Mouse (Mus musculus): ENCODE results near the gene 5830473C10Rik. TPM values are rescaled to one million over a fixed set of nuclear protein-coding genes. Genes with fewer than 3 reads are reported as not detected.
A peak's percentile ranks its signal among the peaks of the same experiment; 100 is the strongest.

Gene 5830473C10Rik
- total RNA-seq (2015) (not detected in 2 replicates), total RNA-seq (2017) (not detected in 2 replicates)

GRCm38 (mm10) chr5:90560743-90561142 lies at the start of gene 5830473C10Rik:
Gene 5830473C10Rik (plus strand): TSS chr5:90561107.
- ATAC-seq (replicated peaks; ENCODE audit: poor library complexity) = no peak

- peak; percentile 52 for ATAC-seq (replicated peaks; ENCODE audit: poor library complexity)
Measured at GRCm38 (mm10) chr5:90512288-90512955, 48.5 kb upstream of the 5830473C10Rik start.

DNA sequence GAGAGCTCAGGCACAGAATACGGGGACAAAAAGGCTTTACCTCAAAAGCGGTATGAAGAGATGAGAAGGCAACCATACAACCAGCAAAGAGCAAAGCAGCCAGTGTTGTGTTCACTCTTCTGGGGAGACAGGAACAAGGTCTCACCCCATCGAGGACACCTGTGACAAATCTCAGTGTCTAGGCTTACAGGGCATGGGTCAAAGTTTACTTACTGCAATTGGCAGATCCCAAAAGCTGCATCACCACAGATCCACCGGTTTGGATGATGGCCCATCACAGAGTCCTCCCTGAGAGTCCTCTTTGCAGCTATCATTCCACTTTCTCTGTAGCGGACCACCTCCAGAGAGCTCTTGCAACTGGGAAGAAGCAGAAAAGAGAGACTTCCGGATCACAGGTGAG lies 45.3 kb upstream of the 5830473C10Rik start:
- ATAC-seq (replicated peaks; ENCODE audit: poor library complexity) = no peak

DNA sequence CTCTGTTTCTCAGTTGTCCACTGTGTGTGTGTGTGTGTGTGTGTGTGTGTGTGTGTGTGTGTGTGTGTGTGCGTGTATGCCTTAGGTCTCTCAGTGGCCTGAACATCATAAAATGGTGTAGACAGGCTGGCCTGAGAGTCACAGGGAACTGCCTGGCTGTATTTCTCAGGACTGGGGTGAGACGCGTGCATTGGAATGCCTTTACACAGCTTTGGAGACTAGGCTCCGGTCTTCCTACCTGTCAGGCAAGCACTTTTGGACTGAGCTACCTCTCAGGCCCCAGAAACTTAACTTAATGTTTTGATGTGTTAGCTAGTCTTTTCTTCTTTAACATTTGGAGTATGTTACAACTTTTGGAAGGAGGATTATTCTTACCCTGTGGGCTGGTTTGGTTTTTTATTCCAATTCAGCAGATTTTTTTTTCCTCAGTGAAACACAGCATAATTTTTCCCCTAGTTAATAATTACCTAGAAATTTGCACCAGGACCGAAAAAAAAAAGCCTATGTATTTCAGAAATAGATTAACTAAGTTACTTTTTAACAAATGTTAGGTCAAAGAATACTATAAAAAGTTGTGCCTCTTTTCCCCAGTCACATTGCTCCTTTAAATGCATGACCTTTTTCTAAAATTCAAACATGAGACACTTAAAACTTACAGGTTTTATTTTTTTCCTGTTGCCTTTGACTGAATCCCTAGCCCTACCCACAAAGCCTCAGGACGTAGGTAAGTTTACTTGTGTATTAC lies 42.4 kb upstream of the 5830473C10Rik start, which contains the start of gene Afm:
TSS of gene Afm (plus strand) at position 577 of the 745 bp plus-strand sequence.
- ATAC-seq (replicated peaks; ENCODE audit: poor library complexity) = no peak

- ATAC-seq (replicated peaks; ENCODE audit: poor library complexity) = no peak
Measured at GRCm38 (mm10) chr5:90551191-90551590, 9.7 kb upstream of the 5830473C10Rik start.

GRCm38 (mm10) chr5:90556052-90556451 lies 4.9 kb upstream of the 5830473C10Rik start:
- ATAC-seq (replicated peaks; ENCODE audit: poor library complexity) = peak; percentile 48

DNA sequence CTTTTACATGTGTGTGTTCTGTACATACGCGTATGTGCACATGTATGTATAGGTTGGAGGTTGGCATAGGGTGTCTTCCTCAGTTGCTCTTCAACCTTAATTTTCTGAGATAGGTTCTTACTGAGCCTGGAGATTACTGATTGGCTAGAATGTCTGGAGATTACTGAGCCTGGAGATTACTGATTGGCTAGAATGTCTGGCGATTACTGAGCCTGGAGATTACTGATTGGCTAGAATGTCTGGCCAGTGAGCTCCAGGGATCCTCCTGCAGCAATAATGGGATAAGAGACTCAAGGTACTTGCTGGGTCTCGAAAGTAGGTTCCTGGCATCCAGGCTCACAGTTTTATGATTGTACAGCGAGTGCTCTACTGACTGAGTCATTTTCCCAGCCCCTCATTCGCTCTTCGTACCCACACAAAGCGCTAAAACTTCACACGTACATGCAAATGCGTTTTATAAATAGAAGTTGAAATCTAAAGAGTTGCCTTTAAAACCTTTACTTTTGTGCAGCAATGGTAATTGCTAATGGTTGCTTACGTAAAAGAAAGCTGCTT lies 891 bp downstream of the 5830473C10Rik start:
- no peak for ATAC-seq (replicated peaks; ENCODE audit: poor library complexity)

DNA sequence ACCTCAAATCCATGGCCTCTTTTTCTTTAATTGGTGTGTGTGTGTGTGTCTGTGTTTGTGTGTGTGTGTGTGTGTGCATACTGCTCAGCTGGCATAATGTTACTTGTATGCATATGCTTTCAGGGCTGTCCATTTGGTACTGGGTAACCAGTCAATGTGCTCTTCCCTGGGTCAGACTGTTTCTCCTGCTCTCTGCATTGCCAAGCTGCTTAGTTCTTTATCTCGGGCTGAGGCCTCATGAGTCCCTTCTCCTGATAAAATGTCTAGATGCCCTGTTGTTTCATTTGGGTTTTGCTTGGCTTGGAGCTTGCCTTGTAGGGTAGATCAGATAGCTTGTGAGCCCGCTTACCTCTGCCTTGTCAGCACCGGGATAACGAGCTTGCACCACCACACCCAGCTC lies 2.0 kb downstream of the 5830473C10Rik start:
- ATAC-seq (replicated peaks; ENCODE audit: poor library complexity) = no peak

- no peak for ATAC-seq (replicated peaks; ENCODE audit: poor library complexity)
Measured at GRCm38 (mm10) chr5:90564161-90564560, 3.3 kb downstream of the 5830473C10Rik start.

- no peak for ATAC-seq (replicated peaks; ENCODE audit: poor library complexity)
Measured at GRCm38 (mm10) chr5:90565205-90565604, 4.3 kb downstream of the 5830473C10Rik start.

DNA sequence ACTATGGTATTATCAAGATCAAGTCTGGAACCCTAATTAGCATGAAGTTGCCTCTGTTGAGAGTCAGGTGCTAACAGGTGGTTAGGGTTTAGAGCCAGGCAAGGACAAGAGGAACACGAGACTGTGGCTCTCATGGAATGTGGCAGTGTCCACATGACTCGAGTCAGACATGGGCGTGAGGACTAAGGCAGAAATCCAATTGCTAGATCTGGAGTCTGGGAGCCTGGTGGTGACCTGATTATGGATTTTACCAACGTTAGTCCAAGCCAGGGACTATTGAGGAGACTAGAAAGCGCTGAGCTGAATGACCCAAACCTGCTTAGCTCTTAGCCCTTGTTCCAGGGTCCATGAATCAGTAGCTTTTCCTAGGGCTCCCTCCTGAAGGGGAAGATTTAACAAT lies 6.9 kb downstream of the 5830473C10Rik start:
- no peak for ATAC-seq (replicated peaks; ENCODE audit: poor library complexity)

- ATAC-seq (replicated peaks; ENCODE audit: poor library complexity) = no peak
Measured at GRCm38 (mm10) chr5:90568338-90568737, 7.4 kb downstream of the 5830473C10Rik start.

GRCm38 (mm10) chr5:90571216-90571615 lies 10.3 kb downstream of the 5830473C10Rik start:
- ATAC-seq (replicated peaks; ENCODE audit: poor library complexity) = no peak

GRCm38 (mm10) chr5:90577751-90578150 lies 16.8 kb downstream of the 5830473C10Rik start:
- ATAC-seq (replicated peaks; ENCODE audit: poor library complexity) = no peak

DNA sequence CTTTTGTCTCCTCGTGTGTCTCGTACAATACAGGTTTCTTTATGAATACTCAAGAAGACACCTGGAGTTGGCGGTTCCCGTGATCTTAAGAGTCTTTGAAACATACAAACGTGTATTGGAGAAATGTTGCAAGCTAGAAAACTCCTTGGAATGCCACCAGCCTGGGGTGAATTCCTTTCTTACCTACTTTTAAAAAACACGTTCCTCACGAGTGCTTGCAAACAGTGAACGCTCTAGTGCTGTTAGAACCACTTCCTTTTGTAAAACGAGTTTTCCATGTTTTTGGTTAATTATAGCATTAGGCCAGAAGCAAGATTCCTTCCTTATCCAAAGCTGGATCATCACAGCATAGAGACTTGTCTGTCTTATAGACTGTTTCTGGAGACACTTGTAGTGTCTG lies 18.6 kb downstream of the 5830473C10Rik start:
- ATAC-seq (replicated peaks; ENCODE audit: poor library complexity) = no peak

DNA sequence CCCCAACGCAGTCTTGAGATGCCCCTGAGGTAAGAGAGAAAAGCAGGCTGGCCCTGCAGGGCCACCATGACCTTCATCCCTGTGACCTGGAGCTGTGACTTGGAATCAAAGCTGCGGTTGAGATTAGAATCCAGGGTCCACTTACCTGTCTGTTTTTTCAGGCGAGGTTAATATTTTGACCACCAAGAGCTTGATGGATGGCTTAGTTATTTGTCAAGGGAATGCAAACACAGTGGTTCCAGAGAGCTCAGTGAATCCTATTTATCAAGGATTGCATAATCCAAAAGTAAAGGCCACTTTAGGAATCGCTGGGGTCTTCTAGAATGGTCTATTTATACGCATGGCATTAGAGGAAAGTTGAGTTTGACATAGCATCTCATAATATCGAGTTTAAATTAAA lies 21.3 kb downstream of the 5830473C10Rik start:
- no peak for ATAC-seq (replicated peaks; ENCODE audit: poor library complexity)

GRCm38 (mm10) chr5:90584799-90585198 lies 23.9 kb downstream of the 5830473C10Rik start:
- peak; percentile 42; the same call in 1 of the 2 replicates for ATAC-seq (replicated peaks; ENCODE audit: poor library complexity)

GRCm38 (mm10) chr5:90586511-90586910 lies 25.6 kb downstream of the 5830473C10Rik start:
- ATAC-seq (replicated peaks; ENCODE audit: poor library complexity) = peak; percentile 64

DNA sequence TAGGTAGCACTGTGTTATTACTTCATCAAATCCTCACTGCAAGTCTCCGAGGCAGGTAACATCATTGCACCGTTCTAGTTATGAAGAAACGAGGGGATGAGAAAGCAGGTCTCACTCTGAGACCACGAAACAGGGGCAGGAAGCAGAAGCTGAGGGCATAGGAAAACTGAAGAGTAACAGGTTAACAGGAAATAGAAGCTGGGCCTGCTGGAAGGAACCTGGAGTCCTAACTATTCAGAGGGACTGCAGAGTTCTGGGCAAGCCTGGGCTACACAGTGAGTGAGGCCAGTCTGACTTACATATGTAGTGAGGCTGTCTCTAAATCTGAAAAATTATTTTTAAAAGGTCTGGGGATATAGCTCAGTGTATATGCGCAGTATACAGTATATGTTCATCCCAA lies 27.2 kb downstream of the 5830473C10Rik start:
- no peak for ATAC-seq (replicated peaks; ENCODE audit: poor library complexity)

GRCm38 (mm10) chr5:90588708-90589595 lies 28.0 kb downstream of the 5830473C10Rik start:
- peak; percentile 86 for ATAC-seq (replicated peaks; ENCODE audit: poor library complexity)

DNA sequence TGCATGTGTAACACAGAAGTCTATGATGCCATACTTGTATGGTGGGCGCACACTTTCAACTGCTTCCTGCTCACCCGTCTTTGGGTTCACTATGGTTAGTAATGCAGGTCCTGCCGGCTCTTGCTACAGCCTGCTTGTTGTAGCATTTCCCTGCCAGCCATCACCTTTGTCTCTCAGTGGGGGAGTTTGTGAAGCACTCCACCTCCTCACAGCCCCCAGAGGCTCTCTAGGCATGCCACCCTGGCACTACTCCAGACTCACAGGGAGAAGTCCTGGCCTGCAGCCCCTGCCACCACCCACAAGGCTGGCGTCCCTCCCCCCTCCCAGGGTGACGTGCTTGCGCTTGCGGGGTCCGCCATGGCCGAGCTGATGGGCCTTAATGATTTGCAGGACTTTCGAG lies 29.8 kb downstream of the 5830473C10Rik start:
- ATAC-seq (replicated peaks; ENCODE audit: poor library complexity) = no peak
